Mouse (Mus musculus) C2C12 (cell line): ENCODE data around the gene Nxt2.

Experiments used
- CTCF ChIP-seq: IDR thresholded peaks from one replicate; pipeline ENCODE4 v1.5.1; 2011; ENCODE audit not compliant: control insufficient read depth, insufficient read depth, insufficient read length
- MYOD1 ChIP-seq: IDR thresholded peaks from one replicate; pipeline ENCODE4 v1.6.1; 2011; ENCODE audit warnings: low read depth; ENCODE audit not compliant: control insufficient read depth, insufficient read length

DNA sequence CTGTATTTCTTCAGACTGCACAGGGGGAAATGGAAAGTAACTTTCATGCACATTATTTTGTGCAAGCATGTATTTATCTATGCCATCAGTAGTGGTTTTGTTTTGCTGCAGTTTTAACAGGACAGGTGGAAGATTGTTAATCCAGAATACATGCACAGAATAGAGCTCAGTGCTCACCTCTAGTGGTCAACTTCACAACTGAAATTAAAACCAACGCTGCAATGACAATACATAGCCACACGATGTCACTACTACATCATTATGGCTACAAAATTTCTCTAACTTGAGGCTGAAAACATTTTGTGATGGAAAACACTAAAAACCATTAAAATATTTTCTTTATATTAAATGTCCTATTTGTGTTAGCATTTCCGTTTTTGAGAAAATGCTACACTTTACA lies 26.3 kb upstream of the Nxt2 start:
- TF ChIP-seq CTCF = no peak
- TF ChIP-seq MYOD1 = no peak
